Mouse (Mus musculus) induced T-regulatory cell, adult 2 months (primary cell): Measurements from ENCODE around the gene Smagp.
A peak's percentile ranks its signal among the peaks of the same experiment; 100 is the strongest.

Source experiments
- DNase-seq: peaks from one replicate; pipeline ENCODE4 v3.0.0-alpha.2; 2012; ENCODE audit warnings: low read depth

Gene Smagp

DNA sequence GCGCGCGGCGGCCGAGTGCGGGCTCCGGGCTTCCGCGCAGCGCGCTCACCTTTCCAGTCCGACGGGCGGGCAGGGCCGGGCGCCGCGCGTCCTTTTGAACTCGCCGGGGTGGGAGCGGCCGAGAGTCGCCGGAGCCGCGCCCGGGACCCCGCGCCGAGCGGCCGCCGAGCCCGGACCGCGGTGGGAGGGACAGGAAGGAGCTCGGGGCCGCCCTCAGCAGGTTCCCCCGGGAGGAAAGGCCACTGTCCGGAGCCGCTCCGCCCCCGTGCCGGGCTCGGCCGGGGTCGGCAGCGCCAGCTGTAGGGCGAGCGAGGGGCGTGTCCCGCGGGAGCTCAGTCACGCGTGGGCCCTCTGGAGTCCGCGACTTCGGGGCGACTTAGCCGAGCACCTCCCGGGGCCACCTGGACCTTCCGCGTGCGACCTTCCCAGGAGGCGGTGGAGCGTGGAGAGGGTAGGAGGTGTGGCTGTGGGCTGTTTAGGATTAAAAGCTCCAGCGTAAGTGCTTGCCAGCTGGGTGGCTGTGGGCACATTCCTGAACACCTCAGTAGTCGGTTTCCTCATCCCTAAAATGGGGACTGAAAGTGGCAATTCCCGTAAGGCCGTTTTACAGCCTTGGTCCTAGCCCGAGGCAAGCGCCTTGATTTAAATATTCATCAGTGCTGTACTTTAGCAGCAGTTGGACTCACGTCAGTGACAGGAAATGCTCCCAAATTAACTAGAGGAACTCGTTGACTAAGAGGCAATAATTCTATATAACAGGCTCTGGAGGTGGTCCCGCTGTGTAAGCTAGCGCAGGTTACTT is at the start of gene Smagp:
Gene Smagp, minus strand, starts transcription at position 241 of the 802 bp plus-strand sequence.
- peak; percentile 66 for DNase-seq

- DNase-seq: peak; percentile 49
These were observed 49.7 kb upstream of the Smagp start for GRCm38 (mm10) chr15:100686434-100686833.

GRCm38 (mm10) chr15:100685849-100686248 is 49.1 kb upstream of the Smagp start:
- no peak for DNase-seq

- peak; percentile 55 for DNase-seq
These were observed 48.5 kb upstream of the Smagp start for GRCm38 (mm10) chr15:100685255-100685654.

DNA sequence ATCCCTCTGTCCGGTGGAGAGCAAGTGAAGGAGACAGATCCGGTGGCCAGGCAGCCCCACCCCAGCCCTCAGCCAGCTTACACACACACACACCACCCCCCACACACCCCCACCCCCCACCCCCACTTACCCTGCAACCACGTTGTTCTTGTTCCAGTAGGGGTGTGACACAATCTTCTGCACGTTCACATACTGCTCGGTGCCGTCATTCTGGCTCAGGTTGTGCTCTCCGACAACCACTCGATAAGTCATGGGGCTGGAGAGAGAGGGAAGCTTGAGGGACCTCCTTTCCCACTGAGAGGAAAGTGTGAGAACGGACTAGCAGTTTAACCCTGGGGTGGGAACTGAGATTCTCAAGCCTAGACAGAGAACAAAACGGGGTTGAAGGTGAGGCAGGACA is 47.7 kb upstream of the Smagp start:
- no peak for DNase-seq

DNA sequence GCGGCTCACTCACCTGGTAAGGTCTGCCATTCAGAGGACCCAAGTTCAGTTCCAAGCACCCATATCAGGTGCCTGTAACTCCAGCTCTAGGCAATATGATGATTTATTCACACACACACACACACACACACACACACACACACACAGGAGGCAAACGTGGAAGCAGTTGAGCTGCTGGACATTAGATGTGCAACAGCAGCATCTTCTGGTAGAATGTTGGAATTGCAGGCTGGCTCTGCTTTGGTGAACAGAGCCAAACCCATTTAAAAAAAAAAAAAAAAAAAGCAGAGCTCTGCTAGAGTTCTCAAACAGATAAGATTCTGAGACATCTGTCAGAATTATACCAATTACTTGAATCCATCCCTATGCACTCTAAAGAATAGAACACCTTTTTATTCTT is 46.3 kb upstream of the Smagp start:
- peak; percentile 96 for DNase-seq

DNA sequence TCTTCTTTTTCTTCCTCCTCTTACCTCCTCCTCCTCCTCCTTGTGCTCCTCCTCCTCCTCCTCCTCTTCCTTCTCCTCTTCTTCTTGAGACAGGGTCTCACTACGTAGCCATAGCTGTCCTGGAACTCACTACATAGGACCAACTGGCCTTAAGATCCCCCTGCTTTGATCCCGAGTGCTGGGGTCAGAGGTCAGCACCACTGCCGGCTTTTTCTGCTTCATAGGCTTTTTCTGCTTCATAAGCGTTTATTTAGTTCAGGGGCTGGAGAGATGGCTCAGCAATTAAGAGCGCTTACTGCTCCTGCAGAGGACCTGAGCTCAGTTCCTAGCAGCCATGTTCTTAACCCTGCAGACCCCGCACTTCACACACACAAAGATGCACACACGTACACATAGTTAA is 45.0 kb upstream of the Smagp start:
- DNase-seq: no peak

DNA sequence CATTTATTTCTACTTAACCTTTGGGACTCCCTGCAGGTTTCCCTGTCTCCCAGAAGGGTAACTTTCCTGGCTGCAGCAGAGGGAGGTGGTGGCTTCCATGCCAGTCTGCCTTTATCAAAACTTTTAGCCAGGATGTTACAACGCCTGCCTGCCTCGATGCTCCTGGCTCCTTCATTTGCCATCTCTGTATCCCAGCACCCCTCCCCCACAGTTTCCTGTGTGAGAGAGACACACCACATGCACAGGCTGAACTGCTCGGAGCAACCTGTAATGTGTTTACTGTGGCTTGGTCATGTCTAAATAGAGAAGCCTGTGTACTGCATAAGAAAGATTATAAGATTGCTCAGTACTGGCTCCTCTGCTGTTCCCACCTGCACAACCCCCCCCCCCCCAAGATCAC is 43.6 kb upstream of the Smagp start:
- DNase-seq: no peak

- no peak for DNase-seq
These were observed 42.3 kb upstream of the Smagp start for GRCm38 (mm10) chr15:100679005-100679404.

- DNase-seq: no peak
These were observed 41.8 kb upstream of the Smagp start for GRCm38 (mm10) chr15:100678581-100678980.

DNA sequence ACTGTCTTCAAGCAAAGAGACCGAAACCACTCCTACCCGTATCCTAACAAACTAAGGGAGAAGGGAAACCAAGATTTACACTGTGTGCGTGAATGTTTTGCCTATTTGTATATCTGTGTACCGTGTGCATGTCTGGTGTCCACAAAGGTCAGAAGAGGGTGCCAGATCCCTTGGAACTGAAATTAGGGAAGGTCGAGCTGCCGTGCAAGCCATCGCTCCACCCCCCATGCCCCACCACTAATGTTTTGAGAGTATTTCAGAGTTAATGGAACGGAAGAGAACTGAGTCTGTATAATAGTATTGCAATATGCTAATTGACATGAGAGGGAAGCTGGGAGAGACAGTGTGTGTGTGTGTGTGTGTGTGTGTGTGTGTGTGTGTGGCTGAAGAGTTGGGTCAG is 40.9 kb upstream of the Smagp start:
- DNase-seq: no peak

- DNase-seq: peak; percentile 58
These were observed 39.8 kb upstream of the Smagp start for GRCm38 (mm10) chr15:100676521-100676920.

GRCm38 (mm10) chr15:100675486-100675885 is 38.7 kb upstream of the Smagp start:
- no peak for DNase-seq

DNA sequence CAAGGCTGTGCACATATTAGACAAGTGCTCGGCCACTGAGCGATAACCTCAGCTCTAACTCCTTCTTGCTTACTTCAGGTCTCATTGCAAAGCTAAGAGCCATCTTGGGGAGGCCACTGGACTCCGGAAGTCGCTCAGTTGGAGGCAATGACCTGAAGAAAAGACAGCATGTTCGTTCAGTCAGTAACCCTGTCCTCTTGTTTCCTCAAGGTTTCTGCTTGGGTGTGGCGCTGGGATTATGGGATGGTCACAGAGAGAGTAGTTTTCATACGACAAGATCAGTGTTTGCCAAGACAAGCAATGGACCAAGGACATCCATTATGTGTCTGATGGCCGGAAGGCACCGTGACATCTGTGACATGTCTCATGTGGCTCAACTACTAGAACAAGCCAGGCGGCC is 37.8 kb upstream of the Smagp start:
- no peak for DNase-seq

DNA sequence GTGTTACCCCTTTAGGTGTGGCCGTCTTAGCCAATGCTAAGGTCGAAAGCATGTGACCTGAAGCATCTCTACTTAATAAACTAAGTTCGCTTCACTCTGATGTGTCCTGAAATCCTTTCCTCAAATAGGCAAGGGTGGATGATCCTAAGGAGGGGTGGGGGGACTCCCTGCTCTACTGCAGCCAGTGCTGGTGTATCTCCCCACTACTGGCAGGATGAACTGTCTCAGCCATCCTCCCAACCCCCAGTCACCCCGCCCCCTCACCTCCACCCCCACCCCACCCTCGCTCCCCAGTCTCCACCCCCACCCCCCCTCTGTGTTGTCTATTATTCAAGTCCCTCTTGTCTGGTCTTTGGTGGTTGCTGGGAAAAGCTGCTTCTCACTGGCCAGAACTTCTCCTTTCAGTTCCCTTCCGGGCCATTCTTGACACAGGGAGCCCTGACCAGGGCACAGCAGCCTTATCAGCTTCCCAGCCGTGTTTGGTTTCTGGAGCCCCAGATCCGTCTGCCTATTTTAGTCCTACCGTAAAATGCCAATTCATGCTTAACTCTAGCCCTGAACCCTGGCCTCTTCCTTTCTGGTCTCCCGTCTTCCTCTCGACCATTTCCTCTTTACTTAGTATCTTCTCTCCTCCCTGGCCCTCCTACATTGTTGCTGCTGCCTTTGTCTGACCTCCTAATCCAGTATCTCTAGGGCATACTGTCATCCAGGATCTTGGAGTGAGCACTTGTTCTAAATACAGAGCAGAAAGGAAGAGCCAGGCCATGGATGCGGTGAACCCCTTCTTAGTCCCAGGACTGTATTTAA is 37.0 kb upstream of the Smagp start:
- peak; percentile 32 for DNase-seq

DNA sequence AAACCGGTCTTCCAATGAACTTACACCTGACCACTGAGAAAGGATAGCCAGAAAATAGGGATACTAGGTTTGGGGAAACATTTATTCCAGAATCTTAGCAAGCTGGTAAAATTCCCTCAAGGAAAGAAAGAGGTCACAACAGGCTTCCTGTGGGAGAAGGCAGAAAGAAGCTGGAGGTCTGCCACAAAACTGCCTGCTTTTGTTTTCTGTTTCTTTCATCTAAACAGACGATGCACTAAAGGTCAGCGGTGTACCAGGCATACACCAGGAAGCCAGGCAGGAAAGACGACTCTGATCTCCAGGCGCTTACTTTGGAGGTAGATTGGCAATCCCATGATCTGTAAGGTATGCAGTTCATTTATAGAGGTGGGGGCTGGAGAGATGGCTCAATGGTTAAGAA is 34.1 kb upstream of the Smagp start:
- peak; percentile 39 for DNase-seq

DNA sequence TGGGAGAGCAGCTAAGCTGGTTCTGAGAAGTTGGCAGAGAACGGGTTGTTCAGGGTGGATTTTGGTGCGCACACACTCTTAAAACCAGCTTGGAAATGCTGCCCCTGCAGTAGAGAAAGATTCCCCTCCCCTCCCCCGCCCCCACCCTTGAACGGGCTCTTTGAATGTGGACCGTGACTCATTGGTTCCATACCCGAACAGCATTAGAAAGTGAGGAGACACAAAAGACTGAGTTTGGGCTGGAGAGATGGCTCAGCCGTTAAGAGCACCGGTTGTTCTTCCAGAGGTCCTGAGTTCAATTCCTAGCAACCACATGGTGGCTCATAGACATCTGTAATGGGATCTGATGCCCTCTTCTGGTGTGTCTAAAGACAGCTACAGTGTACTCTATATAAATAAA is 33.3 kb upstream of the Smagp start:
- DNase-seq: peak; percentile 89

- peak; percentile 94 for DNase-seq
These were observed 32.6 kb upstream of the Smagp start, which contains the start of gene Bin2 for GRCm38 (mm10) chr15:100669337-100669736. Gene Bin2, minus strand, starts transcription at chr15:100669553.

GRCm38 (mm10) chr15:100667871-100668545 is 31.3 kb upstream of the Smagp start:
- DNase-seq: peak; percentile 89

- DNase-seq: no peak
These were observed 30.7 kb upstream of the Smagp start for GRCm38 (mm10) chr15:100667420-100667819.

DNA sequence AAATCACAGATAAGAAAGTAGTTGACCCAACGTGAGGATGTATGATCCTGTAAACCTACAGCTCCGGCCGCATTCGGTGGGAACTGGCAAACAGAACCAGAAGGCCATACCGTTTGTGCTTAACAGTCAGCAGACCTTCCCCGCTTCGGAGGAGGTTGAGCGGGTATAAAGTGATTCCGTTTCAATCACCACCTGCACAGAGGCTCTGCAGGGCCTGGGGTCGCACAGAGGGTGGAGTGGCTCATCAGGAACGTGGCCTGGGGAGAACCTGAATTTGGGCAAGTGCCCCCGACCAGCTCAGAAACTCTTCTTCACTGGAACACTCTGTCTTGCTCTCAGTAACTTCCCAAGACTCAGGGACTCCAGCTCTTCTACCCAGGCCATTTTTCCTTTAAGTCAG is 30.1 kb upstream of the Smagp start:
- peak; percentile 54 for DNase-seq

DNA sequence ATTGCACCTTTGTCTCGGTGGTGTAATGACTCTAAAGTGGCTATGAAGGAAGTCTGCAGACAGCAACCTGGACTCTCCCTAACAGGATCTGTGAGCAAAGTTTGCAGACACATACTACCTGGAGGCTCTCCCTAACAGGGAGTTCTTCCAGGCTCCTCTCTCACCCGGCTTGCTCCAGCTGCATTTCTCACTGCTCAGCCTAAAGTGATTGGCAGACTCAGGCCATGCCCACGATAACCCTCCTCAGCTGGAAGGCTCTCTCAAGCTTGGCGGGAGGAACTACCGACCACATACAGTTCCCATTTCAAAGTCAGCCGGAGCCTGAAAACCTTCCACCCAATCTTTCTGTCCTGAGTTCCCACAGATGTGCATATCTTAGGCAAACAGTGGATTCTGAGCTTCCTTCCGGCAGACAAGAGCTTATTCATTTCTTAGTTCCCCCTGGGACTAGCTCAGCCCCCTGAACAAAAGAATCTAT is 29.5 kb upstream of the Smagp start:
- DNase-seq: peak; percentile 72
